Mouse (Mus musculus): ENCODE data around the gene Cyp39a1. TPM values are rescaled to one million over a fixed set of nuclear protein-coding genes. Genes with fewer than 3 reads are reported as not detected.

Cyp39a1 gene
- 1.8 and 2.8 TPM in 2 replicates for polyA plus RNA-seq (2021; fragmentation: Nextera tagmentation)
- long read RNA-seq, experiment 1, partial matches to known transcripts: 2 of 27 reads
- long read RNA-seq, experiment 1, other reads (novel, unspliced or antisense): 22 of 27 reads
- long read RNA-seq, experiment 2, partial matches to known transcripts: 0 of 4 reads
- long read RNA-seq, experiment 2, other reads (novel, unspliced or antisense): 3 of 4 reads

GRCm38 (mm10) chr17:43667290-43667843 lies at the start of gene Cyp39a1:
TSS of gene Cyp39a1 (plus strand) at chr17:43667425.

GRCm38 (mm10) chr17:43629496-43630426 lies 37.5 kb upstream of the Cyp39a1 start, which contains the start of gene Tdrd6:
TSS of gene Tdrd6 (minus strand) at chr17:43630299.

GRCm38 (mm10) chr17:43666576-43667289 lies 492 bp upstream of the Cyp39a1 start, which contains the start of gene Slc25a27:
TSS of gene Slc25a27 (minus strand) at chr17:43667214.

Other genes starting within 250 kb of the Cyp39a1 start
- not detected in 2 replicates for gene Mep1a, start 164.6 kb upstream of the Cyp39a1 start, polyA plus RNA-seq (2021; fragmentation: Nextera tagmentation)
- gene Ankrd66, start 123.8 kb upstream of the Cyp39a1 start, polyA plus RNA-seq (2021; fragmentation: Nextera tagmentation): 0.21 and 0.76 TPM in 2 replicates
- gene Pla2g7, start 99.3 kb upstream of the Cyp39a1 start, polyA plus RNA-seq (2021; fragmentation: Nextera tagmentation): 206 and 221 TPM in 2 replicates
- gene Tdrd6, start 37.1 kb upstream of the Cyp39a1 start, polyA plus RNA-seq (2021; fragmentation: Nextera tagmentation): 0.16 and 0.18 TPM in 2 replicates
- 19.0 and 23.4 TPM in 2 replicates for gene Slc25a27, start 211 bp upstream of the Cyp39a1 start, polyA plus RNA-seq (2021; fragmentation: Nextera tagmentation)
- 120 and 211 TPM in 2 replicates for gene Rcan2, start 133.9 kb downstream of the Cyp39a1 start, polyA plus RNA-seq (2021; fragmentation: Nextera tagmentation)

Data from left cerebral cortex, adult 6 months (tissue).